Mouse (Mus musculus) hindbrain, embryonic 14.5 days (tissue): ENCODE data around the gene Ppp1r14b. TPM values are rescaled to one million over a fixed set of nuclear protein-coding genes. Genes with fewer than 3 reads are reported as not detected.

Experiments used
- ATAC-seq: fragments of 200-750 bp; cut with Nextera tagmentation; 2 replicates; pipeline ENCODE4 v1.8.0; 2017; ENCODE audit warnings: moderate number of reproducible peaks, mild to moderate bottlenecking, moderate TSS enrichment, moderate library complexity; ENCODE audit not compliant: low FRiP score
- DNase-seq: peaks from one replicate; pipeline ENCODE4 v3.0.0-alpha.2; 2015; ENCODE audit warnings: low spot score
- H3K27ac ChIP-seq: fragments of 300-500 bp; sonication (generic); 2 replicates; pipeline ENCODE4 v1.5.1; 2014; ENCODE audit warnings: mild to moderate bottlenecking, moderate library complexity
- H3K27me3 ChIP-seq: fragments of 300-500 bp; sonication (generic); 2 replicates; pipeline ENCODE4 v1.6.1; 2014; ENCODE audit warnings: mild to moderate bottlenecking, low read length, mixed read lengths; ENCODE audit not compliant: control insufficient read depth, insufficient read depth
- H3K36me3 ChIP-seq: fragments of 300-500 bp; sonication (generic); replicated peaks from 2 replicates; pipeline ENCODE4 v1.6.1; 2014; ENCODE audit not compliant: control insufficient read depth, insufficient read depth
- H3K4me1 ChIP-seq: fragments of 300-500 bp; sonication (generic); replicated peaks from 2 replicates; pipeline ENCODE4 v1.6.1; 2014; ENCODE audit warnings: antibody characterized with exemption, low read length, mixed read lengths; ENCODE audit not compliant: control insufficient read depth, insufficient read depth
- H3K4me2 ChIP-seq: fragments of 300-500 bp; sonication (generic); replicated peaks from 2 replicates; pipeline ENCODE4 v1.6.1; 2014; ENCODE audit warnings: mild to moderate bottlenecking, moderate library complexity
- H3K4me3 ChIP-seq: fragments of 300-500 bp; sonication (generic); replicated peaks from 2 replicates; pipeline ENCODE4 v1.5.1; 2014; ENCODE audit warnings: mild to moderate bottlenecking, low read length
- H3K9ac ChIP-seq: fragments of 300-500 bp; sonication (generic); 2 replicates; pipeline ENCODE4 v1.6.1; 2014
- H3K9me3 ChIP-seq: fragments of 300-500 bp; sonication (generic); 2 replicates; pipeline ENCODE4 v1.6.1; 2016; ENCODE audit warnings: low read length; ENCODE audit not compliant: control insufficient read depth
- WGBS: fragments of 180-500 bp; shearing (Covaris S2); extraction: QIAGEN DNeasy Blood & Tissue Kit; methylation state at CpG from one replicate; pipeline ENCODE4 v1.1.7; 2014; 5-methylcytosine and 5-hydroxymethylcytosine counted together
- polyA plus RNA-seq: library from polyadenylated mRNA; unstranded; fragments of >200 nt; fragmentation: Nextera tagmentation; extraction: Ambion mirVana; gene quantifications from 2 replicates; pipeline ENCODE4 v1.2.1, GENCODE M21; 2014

Ppp1r14b gene
- polyA plus RNA-seq, 1 experiment from 2014 or later: 215 TPM

DNA sequence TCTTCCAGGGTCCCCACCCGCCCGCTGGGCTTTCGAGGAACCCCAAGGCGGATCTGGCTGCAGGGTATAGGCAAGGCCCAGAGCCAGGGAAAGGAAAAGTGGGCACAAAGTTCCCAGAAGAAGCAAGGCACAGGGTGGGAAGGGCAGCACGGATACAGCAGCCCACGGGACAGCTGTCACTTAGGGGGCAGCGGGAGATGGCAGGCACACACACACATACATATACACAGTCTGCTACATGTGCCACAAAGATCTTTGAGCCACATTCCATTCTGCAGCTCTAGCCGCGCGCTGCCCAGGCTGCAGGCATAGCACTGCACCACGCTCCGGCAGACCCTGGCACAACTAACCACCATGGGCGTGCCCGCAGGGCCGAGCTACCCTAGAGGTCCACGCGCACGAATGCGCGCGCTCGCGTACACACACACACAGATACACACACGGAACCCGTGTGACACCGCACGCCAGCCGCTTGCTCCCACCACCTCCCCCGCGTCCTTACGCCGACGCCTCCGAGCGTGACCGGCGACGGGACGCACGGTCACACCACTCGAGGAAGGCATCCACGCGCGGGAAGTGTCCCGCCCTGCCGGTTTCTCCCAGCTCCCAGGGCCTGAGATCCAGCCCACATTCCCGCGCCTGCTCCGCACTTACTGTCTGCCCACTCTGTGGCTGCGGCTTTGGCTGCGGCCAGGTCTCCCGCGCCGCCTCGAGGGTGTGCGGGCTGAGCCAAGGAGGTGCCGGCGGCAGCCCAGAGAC lies 41.2 kb upstream of the Ppp1r14b start:
- H3K36me3 ChIP-seq: 0 out of 2 replicates have a peak, but pooled peaks cover 3% of the 10 kb centered on the region
- WGBS: 3% methylated on average over 58 of the region's 58 CpGs
- H3K27me3 ChIP-seq: peaks cover 74% of the 10 kb centered on the region
- DNase-seq: no peak
- H3K4me2 ChIP-seq: peak overlapping the region; percentile 78
- no peaks in the 10 kb centered on the region for H3K9me3 ChIP-seq
- H3K4me1 ChIP-seq: 0 out of 2 replicates have a peak, but pooled peaks cover 15% of the 10 kb centered on the region
- peak; percentile 51 for ATAC-seq
- H3K27ac ChIP-seq: no peak overlapping the region
- H3K4me3 ChIP-seq: peak overlapping the region; percentile 41
- peak overlapping the region; percentile 62 for H3K9ac ChIP-seq

DNA sequence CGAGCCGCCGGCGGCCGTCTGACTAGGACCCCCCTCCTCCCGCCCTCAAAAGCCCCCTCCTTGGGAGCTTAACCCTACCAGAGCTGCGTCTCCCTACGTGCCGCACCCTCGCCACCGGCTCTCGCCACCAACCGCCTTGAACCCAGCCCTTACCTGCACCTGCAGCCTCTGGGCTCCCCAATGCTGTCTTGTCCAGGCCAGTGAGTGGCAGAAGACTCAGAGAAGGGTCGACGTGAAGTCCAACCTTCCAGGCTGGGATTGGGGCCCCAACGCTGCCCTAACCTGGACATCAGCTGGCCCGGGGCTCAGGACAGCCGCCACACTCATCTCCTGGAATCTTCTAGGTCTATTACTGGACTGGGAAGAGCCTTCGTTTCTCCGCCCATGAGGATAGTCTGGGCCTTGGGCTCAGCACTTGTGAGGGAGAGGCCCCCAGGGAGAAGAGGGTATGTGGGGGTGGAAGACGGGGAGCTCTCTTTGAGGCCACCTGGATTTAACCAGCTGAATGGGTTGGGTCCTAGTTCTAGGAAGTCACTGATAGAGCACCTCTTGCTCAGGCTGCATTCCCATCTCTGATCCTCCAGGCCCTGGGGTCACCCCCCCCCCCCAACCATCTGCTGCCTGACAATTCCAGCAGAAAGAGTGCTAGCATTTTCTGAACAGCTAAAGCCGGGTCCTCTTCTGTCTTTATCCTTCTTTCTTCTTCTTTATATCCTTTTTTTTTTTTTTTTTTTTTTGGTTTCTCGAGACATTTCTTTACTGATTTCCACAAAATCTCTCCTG lies 40.4 kb upstream of the Ppp1r14b start, which contains the start of gene Kcnk4:
Kcnk4 (minus strand) TSS at position 321 of the 783 bp plus-strand sequence.
- Histone ChIP-seq H3K27me3 (peaks cover 66% of the 10 kb centered on the region), H3K27ac (no peak within 1 kb of the TSS)
- 12% methylated on average over 23 of the region's 23 CpGs for WGBS

DNA sequence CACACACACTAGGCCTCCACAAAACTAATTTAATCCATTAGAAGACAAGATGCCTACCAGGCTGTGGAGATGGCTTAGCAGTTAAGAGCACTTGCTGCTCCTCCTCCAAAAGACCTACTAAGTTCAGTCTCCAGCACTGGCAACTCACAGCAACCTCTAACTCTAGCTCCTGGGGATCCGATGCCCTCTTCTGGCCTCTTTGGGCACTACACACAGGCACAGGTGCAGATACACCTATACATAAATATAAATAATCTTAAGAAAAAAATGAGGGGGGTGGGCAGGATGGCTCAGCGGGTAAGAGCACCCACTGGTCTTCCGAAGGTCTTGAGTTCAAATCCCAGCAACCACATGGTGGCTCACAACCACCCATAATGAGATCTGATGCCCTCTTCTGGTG lies 38.5 kb upstream of the Ppp1r14b start:
- 26% methylated on average over 3 of the region's 3 CpGs for WGBS
- no peak overlapping the region for H3K4me3 ChIP-seq
- peaks cover 38% of the 10 kb centered on the region for H3K4me1 ChIP-seq
- DNase-seq: no peak
- no peaks in the 10 kb centered on the region for H3K9me3 ChIP-seq
- peaks cover 51% of the 10 kb centered on the region for H3K27me3 ChIP-seq
- ATAC-seq: no peak
- no peak overlapping the region for H3K27ac ChIP-seq
- H3K9ac ChIP-seq: no peak overlapping the region
- H3K36me3 ChIP-seq: 0 out of 2 replicates have a peak, but pooled peaks cover 7% of the 10 kb centered on the region
- H3K4me2 ChIP-seq: no peak overlapping the region

More for the DNA sequence above, 40.4 kb upstream of the Ppp1r14b start, which contains the start of gene Kcnk4:
- ATAC-seq (no peak), DNase-seq (no peak)
- peak within 1 kb of the TSS; percentile 41 for H3K4me3 ChIP-seq
- peaks cover 22% of the 10 kb centered on the region for H3K4me1 ChIP-seq
- H3K9me3 ChIP-seq: no peaks in the 10 kb centered on the region
- peak within 1 kb of the TSS; percentile 78 for H3K4me2 ChIP-seq
- H3K9ac ChIP-seq: peak within 1 kb of the TSS; percentile 62
- H3K36me3 ChIP-seq: 0 out of 2 replicates have a peak, but pooled peaks cover 7% of the 10 kb centered on the region

DNA sequence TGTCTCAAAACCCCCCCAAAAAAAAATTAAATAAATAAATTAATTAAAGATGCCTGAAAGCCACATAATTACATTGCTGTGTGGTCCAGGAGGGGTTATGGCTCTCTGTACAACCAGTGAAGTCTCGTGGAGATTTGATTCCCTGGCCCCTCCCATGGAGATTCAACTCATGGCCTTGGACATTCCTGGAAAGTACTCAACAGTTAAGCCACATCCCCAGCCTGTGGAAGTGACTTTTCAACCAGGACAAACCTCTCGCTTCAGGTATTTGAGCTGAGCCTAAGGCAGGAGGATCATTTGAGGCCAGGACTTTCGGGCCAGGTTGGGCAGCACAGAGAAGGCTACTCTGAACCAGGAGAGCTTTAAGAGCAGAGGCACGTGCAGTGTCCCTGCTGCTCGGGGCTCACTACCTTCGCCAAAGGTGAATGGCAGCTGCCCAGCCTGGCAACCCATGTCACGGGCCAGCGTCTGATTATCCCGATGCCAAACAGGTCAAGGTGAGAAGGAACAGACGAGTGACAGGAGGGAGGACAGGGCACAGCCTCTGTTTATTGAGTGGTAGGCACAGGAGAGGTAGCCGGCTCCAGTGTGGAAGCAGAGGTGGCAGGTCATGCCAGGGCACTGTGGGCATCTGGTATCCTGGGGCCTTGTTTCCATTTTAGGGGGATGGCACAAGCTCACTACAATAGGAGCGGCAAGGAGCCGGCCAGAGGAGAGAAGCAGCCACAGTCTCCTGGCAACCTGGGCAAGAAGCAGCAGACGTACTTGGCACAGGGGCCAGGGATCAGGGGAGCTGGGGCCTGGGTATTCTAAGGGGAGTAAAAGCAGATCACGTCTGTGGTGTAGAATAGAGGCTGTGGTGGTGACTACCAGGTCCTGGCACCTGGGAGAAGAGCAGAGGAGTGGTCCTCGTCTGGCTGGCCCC lies 37.0 kb upstream of the Ppp1r14b start:
- Histone ChIP-seq H3K4me1 (peaks cover 41% of the 10 kb centered on the region), H3K9ac (no peak overlapping the region), H3K9me3 (no peaks in the 10 kb centered on the region), H3K4me3 (no peak overlapping the region), H3K27ac (no peak overlapping the region), H3K4me2 (no peak overlapping the region), H3K36me3 (0 out of 2 replicates have a peak, but pooled peaks cover 7% of the 10 kb centered on the region), H3K27me3 (peaks cover 36% of the 10 kb centered on the region)
- DNase-seq: no peak
- WGBS: 78% methylated on average over 16 of the region's 16 CpGs
- no peak for ATAC-seq

GRCm38 (mm10) chr19:6939106-6940002 lies 35.4 kb upstream of the Ppp1r14b start:
- Histone ChIP-seq H3K4me2 (peak overlapping the region; percentile 100), H3K4me1 (peaks cover 34% of the 10 kb centered on the region), H3K9me3 (no peaks in the 10 kb centered on the region), H3K27ac (no peak overlapping the region), H3K4me3 (no peak overlapping the region), H3K36me3 (0 out of 2 replicates have a peak, but pooled peaks cover 7% of the 10 kb centered on the region), H3K9ac (peak overlapping the region; percentile 83), H3K27me3 (peaks cover 20% of the 10 kb centered on the region)
- ATAC-seq (no peak), DNase-seq (no peak)
- 91% methylated on average over 20 of the region's 20 CpGs for WGBS

DNA sequence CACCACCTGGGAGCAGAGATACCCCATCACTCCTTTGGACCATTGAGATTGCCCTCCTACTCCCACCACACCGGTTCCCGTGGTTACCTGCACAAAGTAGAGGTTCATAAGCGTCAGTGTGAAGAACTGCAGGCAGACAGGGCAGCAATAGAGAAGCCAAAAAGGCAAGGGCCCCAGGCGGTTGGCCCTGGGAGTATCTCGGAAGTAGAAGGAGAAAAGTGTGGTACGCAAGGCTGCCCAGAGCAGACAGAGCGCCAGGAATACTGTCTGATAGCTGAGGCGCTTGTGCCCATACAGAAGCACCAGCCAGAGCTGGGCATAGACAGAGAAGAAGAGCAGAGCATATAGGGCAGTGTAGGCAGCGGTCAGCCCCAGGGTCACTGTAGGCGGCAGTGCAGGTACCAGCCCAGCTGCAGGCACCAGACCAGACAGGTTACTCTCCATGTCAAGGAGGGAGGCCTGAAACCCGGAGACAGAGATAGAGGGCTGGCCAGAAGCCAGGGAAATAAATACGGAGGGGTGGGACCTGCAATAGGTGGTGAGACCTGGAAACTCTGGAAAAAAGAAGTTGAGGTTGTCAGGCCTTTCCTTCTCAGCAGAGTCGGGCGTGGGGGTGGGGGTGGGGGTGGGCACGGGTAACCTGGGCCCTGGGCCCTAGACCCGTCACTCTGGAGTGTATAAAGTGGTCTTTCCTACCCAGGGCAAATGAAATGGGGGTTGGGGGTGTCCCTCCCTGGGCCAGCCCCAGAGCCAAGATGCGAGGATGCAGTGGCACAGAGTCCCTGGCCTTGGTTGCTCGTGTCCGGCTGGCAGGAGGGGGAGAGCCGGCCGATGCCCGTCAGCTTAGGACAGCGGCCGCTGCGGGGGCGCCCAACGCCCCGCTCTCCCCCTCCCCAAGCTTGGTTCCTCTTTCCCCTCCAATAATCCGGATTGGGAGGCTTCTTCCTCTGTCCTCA lies 34.1 kb upstream of the Ppp1r14b start:
- 24% methylated on average over 23 of the region's 29 CpGs for WGBS

GRCm38 (mm10) chr19:6941372-6942248 lies 33.2 kb upstream of the Ppp1r14b start, which contains the start of gene Bad:
Gene Bad, plus strand, starts transcription at chr19:6941861.
- Histone ChIP-seq H3K9me3 (no peaks in the 10 kb centered on the region), H3K4me3 (peak within 1 kb of the TSS; percentile 58), H3K9ac (peak within 1 kb of the TSS; percentile 83), H3K4me1 (peaks cover 32% of the 10 kb centered on the region), H3K36me3 (peaks cover 21% of the 10 kb centered on the region), H3K4me2 (peak within 1 kb of the TSS; percentile 100), H3K27me3 (no peaks in the 10 kb centered on the region), H3K27ac (peak within 1 kb of the TSS; percentile 90)
- DNase-seq (peak; percentile 99), ATAC-seq (peak; percentile 82)
- whole genome bisulfite sequencing: under 1% methylated on average over 83 of the region's 83 CpGs

More for the DNA sequence above, 34.1 kb upstream of the Ppp1r14b start:
- peaks cover 17% of the 10 kb centered on the region for H3K36me3 ChIP-seq
- peaks cover 9% of the 10 kb centered on the region for H3K27me3 ChIP-seq
- peak overlapping the region; percentile 100 for H3K4me2 ChIP-seq
- peak overlapping the region; percentile 90; the same call in 1 of the 2 replicates for H3K27ac ChIP-seq
- H3K4me1 ChIP-seq: peaks cover 32% of the 10 kb centered on the region
- no peaks in the 10 kb centered on the region for H3K9me3 ChIP-seq
- peak overlapping the region; percentile 58 for H3K4me3 ChIP-seq
- DNase-seq (no peak), ATAC-seq (peak; percentile 10)
- H3K9ac ChIP-seq: peak overlapping the region; percentile 83
